Comparison of ENCODE assay signal across 8 mouse cellular contexts in genomic region chr5:135465833-135466291, GRCm38 (mm10).
DNase-seq lines count a peak whose midpoint lies in the region; ATAC-seq lines count a peak whose summit lies in the region.

No protein-coding gene starts in this region.

- peak; percentile 47; the same call in 1 of the 2 replicates for ATAC-seq in lung, embryonic 16.5 days (ENCODE audit: low read depth)
- ATAC-seq in forebrain, embryonic 12.5 days (ENCODE audit: low FRiP score): no peak
- peak; percentile 3; the same call in 1 of the 2 replicates for ATAC-seq in megakaryocyte progenitor cell, adult 5-6 weeks (replicated peaks; ENCODE audit: poor library complexity)

- H3K9me3 ChIP-seq in lung, embryonic 16.5 days (ENCODE audit: control insufficient read depth, low read length): no peaks in the 10 kb centered on the region
- no peaks in the 10 kb centered on the region for H3K9me3 ChIP-seq in forebrain, embryonic 12.5 days

- H3K4me1 ChIP-seq in lung, embryonic 16.5 days (replicated peaks; ENCODE audit: control insufficient read depth, insufficient read depth, low read length): peaks cover 5% of the 10 kb centered on the region
- peaks cover 12% of the 10 kb centered on the region; the same call in 1 of the 2 replicates for H3K4me1 ChIP-seq in forebrain, embryonic 12.5 days

- peak overlapping the region; percentile 72 for H3K27ac ChIP-seq in lung, embryonic 16.5 days (ENCODE audit: low read length)
- H3K27ac ChIP-seq in forebrain, embryonic 12.5 days: peak overlapping the region; percentile 60

- no peak overlapping the region for H3K4me3 ChIP-seq in lung, embryonic 16.5 days (ENCODE audit: low read length)
- H3K4me3 ChIP-seq in forebrain, embryonic 12.5 days (replicated peaks): no peak overlapping the region

- DNase-seq in lung, postnatal 14 days: no peak
- DNase-seq in heart, postnatal 14 days: peak; percentile 61 to 65
- DNase-seq in layer of hippocampus, adult 8-10 months (ENCODE audit: low spot score in 2 of 2): peak; percentile 32 to 36
- DNase-seq in ovary, postnatal 10 days (ENCODE audit: low spot score): no peak
- DNase-seq in adipocyte (ENCODE audit: low spot score): no peak

- no peak overlapping the region for H3K9ac ChIP-seq in lung, embryonic 16.5 days (ENCODE audit: low read length)
- no peak overlapping the region for H3K9ac ChIP-seq in forebrain, embryonic 12.5 days

- intact Hi-C loops in heart, postnatal 14 days (cut with DNase I): loop anchor here (1.0 kb wide), 1 partner anchor 22 kb away; no protein-coding TSS in a partner anchor

- no peaks in the 10 kb centered on the region for H3K27me3 ChIP-seq in lung, embryonic 16.5 days (ENCODE audit: control insufficient read depth, insufficient read depth, low read depth, low read length)
- H3K27me3 ChIP-seq in forebrain, embryonic 12.5 days: no peaks in the 10 kb centered on the region

- WGBS in lung, embryonic 16.5 days: 48% methylated on average over 7 of the region's 7 CpGs
- 61% methylated on average over 7 of the region's 7 CpGs for WGBS in forebrain, embryonic 12.5 days

- no peak overlapping the region for H3K4me2 ChIP-seq in lung, embryonic 16.5 days (ENCODE audit: low read depth, low read length)
- no peak overlapping the region for H3K4me2 ChIP-seq in forebrain, embryonic 12.5 days

- H3K36me3 ChIP-seq in lung, embryonic 16.5 days (ENCODE audit: control insufficient read depth, insufficient read depth, low read length): peaks cover 6% of the 10 kb centered on the region; the same call in 1 of the 2 replicates
- H3K36me3 ChIP-seq in forebrain, embryonic 12.5 days (replicated peaks): peaks cover 9% of the 10 kb centered on the region; the same call in 1 of the 2 replicates

Comparison
In these comparisons a context has a peak if more than half of its experiments do, and no peak if none do; other contexts are left out.
1. DNase-seq: peak in heart, postnatal 14 days (2 of 2) and layer of hippocampus, adult 8-10 months (2 of 2); none in lung, postnatal 14 days (single experiment), ovary, postnatal 10 days (single experiment) and adipocyte (single experiment).